Mouse (Mus musculus) adrenal gland, adult 2 months (tissue): ENCODE measurements around the gene Mgat5b. TPM values are rescaled to one million over a fixed set of nuclear protein-coding genes. Genes with fewer than 3 reads are reported as not detected.
A peak's percentile ranks its signal among the peaks of the same experiment; 100 is the strongest.

ENCODE experiments used
- DNase-seq: peaks from one replicate; pipeline ENCODE4 v3.0.0; 2021
- polyA plus RNA-seq: library from polyadenylated mRNA; depleted of rRNA; stranded (reverse); fragments of >200 nt; gene quantifications from 2 replicates; pipeline ENCODE4 v1.2.3, GENCODE M21; 2012
- total RNA-seq, 2 experiments: library from RNA; stranded (reverse); gene quantifications; 2 replicates each; pipeline ENCODE4 v1.2.3; 2021

Mgat5b gene
- total and polyA plus RNA-seq, 3 experiments = 0.21 to 1.9 (median 0.92) TPM

DNA sequence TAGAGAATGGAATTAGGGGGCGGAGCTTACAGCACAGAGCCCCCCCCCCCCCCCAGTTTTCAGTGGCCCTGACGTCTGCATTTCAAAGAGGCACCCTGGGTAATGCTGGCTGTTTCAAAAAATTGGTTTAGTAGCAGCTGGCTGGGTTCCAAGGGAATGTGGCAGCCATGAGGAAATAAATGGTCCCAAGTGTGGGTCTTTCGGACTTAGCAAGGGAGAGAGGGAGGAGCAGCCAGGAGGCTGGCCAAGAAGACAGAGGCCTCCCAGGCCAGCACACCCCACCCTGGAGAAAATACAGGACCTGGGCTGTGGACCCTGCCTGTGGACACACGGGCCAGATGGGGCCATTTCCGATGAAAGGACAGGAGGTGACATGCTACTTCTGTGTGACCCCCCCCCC is 61.6 kb downstream of the Mgat5b start:
- DNase-seq = peak; percentile 39

DNA sequence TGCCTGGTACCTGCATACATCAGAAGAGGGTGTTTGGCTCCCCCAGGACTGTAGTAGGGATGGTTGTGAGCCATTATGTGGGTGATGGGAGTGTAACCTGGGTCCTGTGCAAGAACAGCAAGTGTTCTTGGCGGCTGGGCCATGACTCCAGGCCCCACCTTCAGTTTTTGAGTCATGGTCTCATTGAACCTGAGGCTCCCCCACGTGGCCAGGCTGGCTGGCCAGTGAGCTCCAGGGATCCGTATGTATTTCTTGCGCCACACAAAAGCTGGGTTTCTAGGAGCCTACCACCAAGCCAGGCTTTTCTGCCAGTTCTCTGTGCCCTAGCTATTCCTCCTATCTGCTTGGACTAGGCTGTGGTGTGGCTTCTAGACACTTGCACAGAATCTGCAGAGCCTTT is 63.9 kb downstream of the Mgat5b start:
- DNase-seq = no peak

DNA sequence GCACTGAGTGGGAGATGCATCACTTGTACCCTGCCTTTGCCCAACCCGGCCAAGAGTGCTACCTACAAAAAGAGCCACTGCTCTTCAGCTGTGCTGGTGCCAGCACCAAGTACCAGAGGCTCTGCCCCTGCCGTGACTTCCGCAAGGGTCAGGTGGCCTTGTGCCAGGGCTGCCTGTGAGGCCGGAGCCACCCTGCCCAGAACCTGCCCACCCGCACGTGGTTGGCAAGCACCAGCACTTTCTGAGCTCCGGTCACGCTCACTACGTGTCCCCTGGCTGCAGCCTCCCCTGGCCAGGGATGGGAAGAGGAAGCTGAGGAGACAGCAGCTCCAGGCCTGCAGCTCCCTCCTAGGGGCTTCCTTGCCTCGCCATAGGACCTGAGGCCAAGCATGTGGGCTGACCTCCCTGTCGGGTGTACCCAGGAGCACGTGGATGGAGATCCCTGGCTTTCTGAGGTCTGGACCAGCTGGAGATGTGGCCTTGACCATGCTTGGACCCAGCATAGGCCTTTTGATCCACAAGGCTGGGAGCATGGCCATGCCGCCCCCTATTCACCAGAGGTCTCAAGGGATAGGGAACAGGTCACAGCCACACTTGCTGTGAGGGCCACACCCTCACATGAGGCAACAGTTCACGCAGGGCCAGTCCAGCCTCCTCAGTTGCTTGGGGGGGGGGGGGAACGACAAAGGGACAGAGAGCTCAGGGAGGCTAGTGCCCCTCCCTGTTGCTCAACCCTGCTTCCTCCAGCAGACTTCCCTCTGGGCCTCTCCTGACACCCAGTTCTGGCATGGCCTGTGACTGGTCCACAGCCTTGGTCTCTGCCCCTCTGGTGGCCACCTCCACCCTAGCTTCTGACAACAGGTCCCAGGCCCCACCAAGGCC is 67.1 kb downstream of the Mgat5b start:
- DNase-seq = peak; percentile 35

DNA sequence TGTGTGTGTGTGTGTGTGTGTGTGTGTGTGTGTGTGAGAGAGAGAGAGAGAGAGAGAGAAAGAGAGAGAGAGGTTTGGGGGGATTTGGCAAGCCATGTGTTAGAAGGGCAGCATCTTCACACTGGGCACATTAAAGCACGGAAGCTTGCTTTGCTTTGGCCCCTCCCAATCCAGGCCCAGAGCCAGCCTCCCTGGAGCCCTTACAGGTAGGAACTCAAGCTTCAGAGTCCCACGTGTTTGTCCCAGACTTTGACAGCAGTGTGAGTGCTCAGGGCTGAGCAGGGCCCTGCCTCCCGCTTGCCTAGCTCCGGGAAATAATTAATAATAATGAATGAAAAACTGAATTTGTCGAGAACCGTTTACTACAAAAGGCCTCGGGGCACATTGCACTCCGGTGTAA is 69.5 kb downstream of the Mgat5b start:
- DNase-seq = no peak

DNA sequence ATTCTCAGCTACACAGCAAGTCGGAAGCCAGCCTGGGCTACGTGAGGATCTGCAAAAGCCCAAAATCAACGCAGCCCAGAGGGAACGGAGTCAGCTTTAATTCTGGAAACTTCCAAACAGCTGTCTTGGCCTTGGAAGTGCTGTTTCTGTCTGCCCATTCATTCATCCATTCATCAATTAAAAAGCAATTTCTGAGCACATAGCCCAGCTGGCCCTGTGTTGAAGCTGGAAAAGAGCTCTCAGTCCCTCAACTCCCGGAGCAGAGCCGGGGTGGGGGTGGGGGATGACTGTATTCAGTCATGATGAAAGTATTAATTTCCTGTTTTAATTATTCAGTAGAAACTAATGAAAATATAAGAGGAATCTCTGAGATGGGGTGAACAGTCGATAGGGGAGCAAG is 71.6 kb downstream of the Mgat5b start:
- no peak for DNase-seq

DNA sequence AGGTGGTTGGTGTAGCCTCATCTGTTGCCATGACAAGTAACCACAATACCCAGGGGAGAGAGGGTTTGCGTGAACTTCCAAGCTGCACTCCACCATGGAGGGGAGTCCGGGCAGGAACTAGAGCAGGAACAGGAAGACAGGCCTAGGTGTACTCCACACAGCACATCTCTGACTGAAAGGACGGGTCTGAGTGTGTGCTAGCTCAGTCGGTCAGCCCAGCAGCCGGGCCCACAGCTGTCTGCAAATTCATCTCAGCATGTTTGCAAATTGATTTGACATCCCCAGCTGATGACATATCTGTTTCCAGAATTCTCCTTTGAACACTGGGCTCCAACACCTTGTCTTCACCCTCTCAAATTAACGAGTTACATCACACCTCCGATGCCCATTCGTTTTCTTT is 72.7 kb downstream of the Mgat5b start:
- DNase-seq = no peak

DNA sequence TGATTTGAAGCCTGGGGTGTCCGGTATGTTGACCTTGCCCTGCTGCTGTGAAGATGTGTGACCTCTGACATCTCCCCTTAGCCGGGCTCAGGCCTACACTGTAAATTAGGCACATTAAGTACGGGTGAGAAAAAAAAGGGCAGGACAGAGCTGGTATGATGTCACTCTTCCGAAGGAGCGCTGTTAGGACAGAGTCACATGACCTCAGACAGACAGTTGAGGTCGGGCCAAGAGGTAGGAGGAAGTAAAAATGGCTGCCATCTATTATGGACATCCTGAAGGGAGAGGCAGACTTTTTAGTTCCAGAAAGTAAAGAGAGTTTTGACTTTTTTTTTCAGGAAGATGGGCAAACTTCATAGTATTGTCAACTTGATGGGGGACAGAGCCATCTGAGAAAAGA is 73.3 kb downstream of the Mgat5b start:
- DNase-seq = no peak

DNA sequence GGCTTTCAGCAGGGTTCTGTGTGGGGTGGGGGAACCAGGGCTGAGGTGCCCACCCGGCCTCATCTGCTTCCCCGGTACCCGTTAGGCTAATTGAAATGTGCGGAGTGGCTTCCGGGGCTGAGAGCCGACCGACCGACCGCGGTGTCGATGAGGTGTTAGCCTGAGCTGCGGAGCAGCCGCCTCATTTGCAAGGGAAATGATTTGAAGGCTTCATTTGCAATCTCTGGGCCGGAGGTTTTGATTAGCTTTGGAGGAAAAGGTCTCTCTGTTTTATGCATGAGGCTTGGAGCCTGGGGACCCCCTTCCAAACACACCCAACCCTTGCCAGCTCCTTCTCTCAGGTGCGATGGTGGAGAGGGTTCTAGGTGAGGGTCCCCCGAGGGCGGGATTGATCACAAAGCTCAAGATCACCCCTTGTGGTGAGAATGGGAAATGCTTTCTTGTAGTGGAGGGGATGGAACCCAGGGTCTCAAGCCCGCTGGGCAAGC is 75.5 kb downstream of the Mgat5b start:
- no peak for DNase-seq

DNA sequence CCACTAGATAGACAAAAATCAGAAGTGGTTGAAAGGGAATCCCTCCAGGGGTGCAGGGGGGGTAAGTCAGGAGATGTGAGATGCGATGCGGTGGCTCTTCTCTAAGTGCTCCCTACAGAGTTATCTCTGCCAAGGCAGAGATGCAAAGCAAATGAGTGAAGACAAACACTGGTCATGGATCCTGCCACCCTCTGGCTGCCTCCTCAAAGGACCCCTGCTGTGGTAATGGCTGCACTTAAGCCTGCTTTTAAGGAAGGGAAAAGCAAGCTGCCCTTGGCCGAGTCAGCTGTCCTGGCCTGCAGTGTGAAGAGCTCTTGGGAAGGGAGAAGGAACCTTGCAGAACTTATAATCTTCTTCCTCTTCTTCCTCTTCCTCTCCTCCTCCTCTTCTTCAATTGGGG is 78.3 kb downstream of the Mgat5b start:
- no peak for DNase-seq

DNA sequence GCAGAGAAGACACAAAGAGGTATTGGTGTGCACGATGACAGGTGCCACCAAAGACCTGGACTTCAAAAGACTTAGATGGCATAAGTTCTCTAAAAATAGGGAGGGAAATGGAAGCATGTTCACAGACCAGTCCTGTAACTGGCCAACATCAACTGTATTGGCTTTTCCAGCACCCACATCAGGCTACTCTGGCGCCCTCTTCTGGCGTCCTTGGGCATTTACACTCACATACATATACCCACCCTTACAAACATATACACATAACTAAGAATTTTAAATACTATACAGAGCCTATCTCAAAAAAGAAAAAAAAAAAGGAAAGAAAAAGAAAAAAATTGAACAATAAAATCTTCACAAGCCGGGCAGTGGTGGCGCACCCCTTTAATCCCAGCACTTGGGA is 80.3 kb downstream of the Mgat5b start:
- DNase-seq = no peak

DNA sequence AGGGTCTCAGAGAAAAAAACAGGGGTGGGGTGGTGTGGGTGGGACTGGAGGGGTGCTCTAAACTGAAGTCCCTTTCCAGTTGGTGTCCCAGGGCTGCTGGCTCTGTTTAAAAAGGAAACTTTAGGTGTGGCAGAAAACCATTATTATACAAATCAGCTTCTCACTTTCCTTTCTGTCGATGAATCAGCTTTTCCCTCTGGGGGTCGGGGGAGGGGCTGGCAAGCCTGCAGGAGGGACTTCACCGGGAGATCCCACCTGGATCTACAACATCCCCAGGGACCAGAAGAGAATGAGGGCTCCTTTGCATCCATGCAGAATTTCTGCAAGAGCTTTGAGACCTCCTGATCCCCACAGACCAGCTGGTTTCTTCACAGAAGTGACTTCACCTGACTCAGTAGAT is 81.6 kb downstream of the Mgat5b start:
- DNase-seq = no peak

DNA sequence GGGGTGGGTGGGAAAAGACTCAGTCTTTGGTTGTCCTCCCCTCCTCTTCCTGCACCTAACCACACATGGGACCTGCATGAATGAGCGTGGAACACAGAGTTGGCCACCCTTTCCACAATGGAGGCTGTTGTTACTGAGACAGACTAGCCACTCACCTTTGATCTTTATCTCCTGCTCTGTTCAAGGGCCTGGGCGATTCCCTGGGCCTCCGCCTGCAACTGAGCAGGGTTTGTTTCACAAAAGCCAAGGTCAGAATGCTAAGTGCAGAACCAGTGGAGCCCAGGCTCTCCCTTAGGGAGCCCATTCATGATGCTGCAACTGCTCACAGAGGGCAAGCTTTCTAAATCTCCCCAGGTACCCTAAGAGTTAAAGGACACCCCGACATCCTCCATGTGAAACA is 83.1 kb downstream of the Mgat5b start:
- no peak for DNase-seq

DNA sequence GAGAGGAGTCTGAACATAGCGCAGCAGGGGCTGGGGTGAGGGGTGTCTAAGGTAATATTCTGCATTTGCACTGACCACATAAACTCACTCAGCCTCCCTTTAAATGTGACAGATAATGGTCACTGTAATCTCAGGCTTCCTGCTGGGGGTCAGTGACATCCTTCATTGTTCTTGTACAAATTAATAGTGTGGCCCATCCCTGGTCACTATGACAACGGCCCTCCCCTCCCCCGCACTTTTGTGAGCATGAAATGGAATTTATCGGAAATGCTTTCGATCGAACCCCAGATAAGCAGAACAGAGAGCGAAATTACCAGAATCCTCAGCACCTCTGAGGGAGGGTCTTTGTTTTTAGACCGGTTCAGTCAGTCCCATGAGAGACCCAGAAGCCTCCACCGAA is 84.8 kb downstream of the Mgat5b start:
- no peak for DNase-seq

DNA sequence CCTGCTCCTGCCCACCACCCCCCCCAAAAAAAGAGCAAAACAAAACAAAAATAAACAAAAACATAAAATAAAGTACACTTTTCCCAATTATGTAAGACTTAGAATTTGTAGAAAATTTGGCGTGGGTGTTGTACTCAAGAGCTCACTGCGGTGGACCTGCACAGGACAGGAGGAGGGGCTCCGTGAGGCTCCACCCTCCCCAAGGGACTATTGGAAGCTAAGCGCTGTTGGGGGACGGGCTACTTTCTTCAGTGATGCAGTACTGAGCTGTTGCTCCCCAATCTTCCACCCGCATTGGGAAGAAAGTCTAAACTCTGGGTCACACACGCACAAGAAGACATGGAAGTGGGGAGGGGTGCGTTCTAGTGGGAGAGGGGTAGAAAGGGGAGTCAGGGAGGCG is 85.6 kb downstream of the Mgat5b start:
- no peak for DNase-seq

DNA sequence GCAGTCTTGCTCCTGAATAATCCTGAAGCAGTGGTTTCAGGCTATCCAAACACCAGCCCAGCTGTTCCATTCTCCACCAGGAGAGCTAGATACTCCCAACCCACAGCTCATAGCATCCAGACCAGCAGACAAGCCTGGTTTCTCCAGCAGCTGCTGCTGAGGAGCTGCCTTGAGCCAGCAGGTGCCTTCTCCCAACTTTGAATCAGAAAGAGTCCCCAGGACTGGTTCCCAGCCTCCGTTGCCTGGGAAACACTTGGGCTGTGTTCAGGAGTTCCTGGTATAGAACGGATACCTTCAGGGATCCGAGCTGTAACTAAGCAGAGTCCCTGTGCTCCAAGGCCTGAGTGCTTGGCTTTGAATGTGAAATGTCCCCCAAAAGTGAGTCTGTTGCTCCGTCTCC is 98.8 kb downstream of the Mgat5b start:
- no peak for DNase-seq

DNA sequence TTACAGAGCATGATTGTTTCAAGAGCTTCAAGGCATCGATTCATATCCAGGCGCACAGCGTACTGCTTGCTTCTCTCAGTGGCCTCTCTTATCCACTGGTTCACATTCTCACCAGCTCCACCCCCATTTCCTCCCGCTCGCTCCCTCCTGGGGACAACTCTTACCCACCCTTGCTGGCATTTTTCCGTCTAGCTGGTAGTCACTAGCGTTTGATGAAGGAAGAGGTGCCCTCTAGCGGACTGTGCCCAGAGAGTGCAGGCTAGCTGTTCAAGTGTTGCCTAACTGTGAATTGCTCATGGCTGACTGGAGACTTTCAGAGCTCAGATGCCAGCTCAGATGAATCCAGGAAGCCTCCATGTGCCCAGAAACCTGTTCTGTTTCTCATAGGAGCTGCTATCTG is 99.7 kb downstream of the Mgat5b start:
- peak; percentile 76 for DNase-seq

DNA sequence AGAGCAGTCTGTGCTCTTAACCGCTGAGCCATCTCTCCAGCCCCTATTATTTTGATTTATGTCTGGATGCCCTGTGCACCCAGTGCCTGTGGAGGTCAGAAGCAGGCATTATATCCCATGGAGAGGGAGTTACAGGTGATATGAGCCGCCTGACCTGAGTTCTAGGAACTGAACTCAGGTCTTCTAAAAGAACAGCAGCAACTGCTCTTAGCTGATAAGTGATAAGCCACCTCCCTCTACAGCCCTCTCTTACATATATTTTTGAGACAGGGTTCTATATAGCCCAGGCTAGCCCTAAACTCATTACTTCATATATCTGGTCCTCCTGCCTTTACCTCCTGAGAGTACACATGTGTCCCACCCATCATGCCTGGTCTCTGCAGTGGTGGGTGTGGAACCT is 102.4 kb downstream of the Mgat5b start:
- no peak for DNase-seq

DNA sequence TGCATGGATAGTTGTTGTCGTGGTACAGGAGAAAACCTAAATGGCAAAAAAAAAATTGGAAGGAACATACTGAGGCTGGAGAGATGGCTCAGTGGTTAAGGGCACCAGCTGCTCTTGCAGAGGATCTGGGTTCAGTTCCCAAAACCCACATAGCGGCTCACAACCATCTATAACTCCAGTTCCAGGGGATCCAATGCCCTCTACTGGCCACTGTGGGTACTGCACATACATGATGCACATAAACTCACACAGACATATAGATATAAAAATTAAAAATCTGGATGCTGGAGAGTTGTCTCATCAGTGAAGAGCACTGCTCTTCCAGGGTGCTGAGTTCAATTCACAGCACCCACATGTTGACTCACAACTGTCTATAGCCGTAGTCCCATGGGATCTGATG is 104.9 kb downstream of the Mgat5b start:
- no peak for DNase-seq

DNA sequence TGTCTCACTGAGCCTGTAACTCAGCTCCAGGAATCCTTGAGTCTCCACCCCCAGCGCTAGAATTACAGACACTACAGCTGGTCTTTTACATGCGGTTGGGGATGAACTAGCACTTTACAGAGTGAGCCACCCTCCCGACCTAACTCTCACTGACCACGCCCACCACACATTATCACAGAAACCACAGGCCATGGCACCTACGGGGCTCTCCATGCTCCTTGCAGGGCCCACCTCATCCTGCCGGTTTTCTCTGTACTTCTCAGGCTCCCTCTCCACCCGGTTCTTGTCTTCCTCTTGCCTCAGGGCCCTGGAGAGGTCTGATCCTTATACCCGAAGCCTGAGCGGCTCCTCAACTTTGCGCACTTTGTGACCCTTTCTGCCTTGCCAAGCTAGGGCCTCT is 109.0 kb downstream of the Mgat5b start:
- no peak for DNase-seq

DNA sequence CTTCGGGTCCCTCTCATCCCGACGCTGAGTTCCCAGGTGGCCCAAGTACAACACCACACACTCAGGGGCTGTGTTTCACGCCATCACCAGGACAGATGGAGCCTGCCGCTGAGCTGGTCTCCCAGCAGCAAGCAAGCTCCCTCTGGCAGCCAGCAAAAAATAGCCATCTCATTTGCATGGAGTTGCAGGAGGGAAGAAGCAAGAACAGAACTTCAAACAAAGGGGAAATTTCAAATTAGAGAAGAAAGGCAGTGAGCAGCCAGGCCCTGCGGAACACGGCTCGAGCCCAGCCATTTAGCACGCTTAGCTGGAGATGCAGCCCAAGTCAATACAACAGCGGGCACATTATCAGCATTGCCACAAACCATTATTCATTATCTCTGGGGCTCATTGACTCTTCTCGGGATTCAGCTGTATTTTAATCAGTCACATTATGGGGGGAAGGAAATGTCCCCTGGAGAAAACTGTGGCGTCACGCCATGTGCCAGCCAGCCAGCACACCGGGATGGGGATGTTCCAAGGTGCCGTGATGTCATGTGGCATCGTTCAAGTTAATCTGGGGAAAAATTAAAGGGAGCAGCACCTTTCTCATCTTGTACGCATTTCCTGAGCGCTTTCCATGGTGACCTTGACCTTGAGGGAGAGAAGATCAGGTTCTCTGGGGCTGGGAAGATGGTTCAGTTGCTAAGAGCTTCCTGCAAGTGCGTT is 110.4 kb downstream of the Mgat5b start:
- DNase-seq = no peak

DNA sequence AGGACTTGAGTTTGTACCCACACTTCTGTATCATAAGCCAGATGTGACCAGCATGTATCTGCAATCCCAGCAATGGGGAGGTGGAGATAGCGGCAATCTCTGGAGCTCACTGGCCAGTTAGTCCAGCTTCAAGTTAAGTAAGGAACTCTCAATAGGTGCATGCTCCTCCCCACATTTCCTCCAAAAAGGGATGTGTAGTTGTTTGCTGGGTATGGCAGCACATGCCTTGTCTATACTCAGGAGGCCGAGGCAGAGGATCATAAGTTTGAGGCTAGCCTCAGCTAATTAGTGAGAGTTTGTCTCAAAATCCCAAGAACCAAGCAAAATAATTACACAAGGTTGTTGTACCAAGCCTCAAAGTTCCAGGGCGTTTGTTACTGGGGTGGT is 110.9 kb downstream of the Mgat5b start:
- no peak for DNase-seq

DNA sequence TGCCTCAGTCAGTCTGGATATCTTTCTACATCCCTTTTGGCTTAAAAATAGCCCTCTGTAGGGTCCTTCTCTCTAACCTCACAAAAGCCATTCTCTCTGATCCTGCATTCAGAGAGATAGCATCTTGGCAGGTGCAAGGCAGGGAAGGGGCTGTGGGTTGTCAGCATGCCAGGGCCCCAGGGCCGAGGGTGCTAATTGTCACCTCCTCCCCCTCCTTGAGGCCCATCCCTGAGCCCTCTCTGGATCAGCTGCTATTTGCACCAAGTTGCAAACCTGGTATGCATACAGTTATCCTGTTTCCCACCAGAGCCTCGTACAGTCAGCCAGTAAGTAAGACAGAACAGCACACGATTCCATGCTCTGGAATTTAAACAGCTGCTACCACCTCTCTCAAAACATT is 111.4 kb downstream of the Mgat5b start:
- no peak for DNase-seq

DNA sequence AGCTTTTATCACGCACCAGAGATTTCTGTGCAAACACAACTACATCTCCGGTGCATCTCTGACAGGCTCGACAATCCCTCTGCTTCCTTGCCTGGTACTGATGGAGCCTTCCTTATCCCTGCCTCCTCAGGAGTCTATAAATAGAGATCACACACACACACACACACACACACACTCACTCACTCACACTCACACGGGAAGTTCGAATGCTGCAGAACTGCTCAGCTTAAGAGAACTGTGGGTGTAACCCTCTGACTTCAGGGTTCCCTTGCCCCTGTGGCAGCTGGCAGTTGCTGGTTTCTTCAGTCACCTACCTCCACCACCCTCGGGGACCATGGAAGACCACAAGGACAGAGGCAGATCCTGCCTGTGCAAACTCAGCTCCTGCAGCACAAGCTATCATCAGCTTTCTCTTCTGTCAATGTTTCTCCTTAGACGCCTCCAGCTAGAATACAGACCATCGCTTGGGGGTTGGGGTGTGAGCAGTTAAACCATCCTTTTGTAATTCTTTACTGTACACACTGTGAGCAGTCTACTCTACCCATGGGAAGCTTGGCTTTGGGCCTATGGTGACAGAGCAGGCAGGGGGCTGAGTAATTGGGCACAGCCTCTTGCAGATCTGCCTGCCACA is 111.9 kb downstream of the Mgat5b start:
- no peak for DNase-seq
